Mouse (Mus musculus) MEL (cell line): ENCODE data around the gene Kcnk2. TPM values are rescaled to one million over a fixed set of nuclear protein-coding genes. Genes with fewer than 3 reads are reported as not detected.

Source experiments
- DNase-seq: peaks from one replicate; pipeline ENCODE4 v3.0.0; 2011; ENCODE audit warnings: low read depth, low spot score
- H3K27ac ChIP-seq: 2 replicates; pipeline ENCODE4 v1.5.1; 2012; ENCODE audit warnings: low read depth, mild to moderate bottlenecking, control low read depth, low read length, moderate library complexity; ENCODE audit not compliant: control insufficient read depth
- H3K27me3 ChIP-seq, 2 experiments: fragments of 150-350 bp in 1 of 2; sonication (generic) in 1 of 2; 2 replicates each; pipeline ENCODE4 v1.6.1; 2012; ENCODE audit warnings: low read length in 2 of 2, mild to moderate bottlenecking in 2 of 2, improper control_type of control experiment in 1 of 2, moderate library complexity in 1 of 2; ENCODE audit not compliant: insufficient read depth in 2 of 2, control insufficient read depth in 1 of 2
- H3K36me3 ChIP-seq, 2 experiments: 2 replicates each; pipeline ENCODE4 v1.6.1; 2012 to 2014; ENCODE audit warnings: low read length in 2 of 2, improper control_type of control experiment in 1 of 2, inconsistent platforms in 1 of 2, mild to moderate bottlenecking in 1 of 2; ENCODE audit not compliant: insufficient read depth in 2 of 2, control insufficient read depth in 1 of 2
- H3K4me1 ChIP-seq, 2 experiments: fragments of 150-350 bp in 1 of 2; sonication (generic) in 1 of 2; 2 replicates each; pipeline ENCODE4 v1.6.1; 2012; ENCODE audit warnings: low read length in 2 of 2, improper control_type of control experiment in 1 of 2, mild to moderate bottlenecking in 1 of 2; ENCODE audit not compliant: insufficient read depth in 2 of 2, control insufficient read depth in 1 of 2
- H3K4me3 ChIP-seq, 2 experiments: fragments of 150-350 bp in 1 of 2; sonication (generic) in 1 of 2; 2 replicates each; pipeline ENCODE4 v1.5.1; 2012; ENCODE audit warnings: low read depth in 2 of 2, low read length in 2 of 2, mild to moderate bottlenecking in 2 of 2, moderate library complexity in 2 of 2, control low read depth in 1 of 2, improper control_type of control experiment in 1 of 2; ENCODE audit not compliant: control insufficient read depth in 1 of 2, insufficient read depth in 1 of 2
- H3K79me2 ChIP-seq: 2 replicates; pipeline ENCODE4 v1.6.1; 2012; ENCODE audit warnings: mild to moderate bottlenecking, low read length, moderate library complexity; ENCODE audit not compliant: control insufficient read depth, poor library complexity, insufficient read depth
- H3K9ac ChIP-seq: 2 replicates; pipeline ENCODE4 v1.6.1; 2012; ENCODE audit warnings: low read depth, mild to moderate bottlenecking, control low read depth, low read length, moderate library complexity; ENCODE audit not compliant: control insufficient read depth, poor library complexity, severe bottlenecking
- H3K9me3 ChIP-seq: fragments of 150-350 bp; sonication (generic); replicated peaks from 2 replicates; pipeline ENCODE4 v1.6.1; 2012; ENCODE audit warnings: mild to moderate bottlenecking, low read length, improper control_type of control experiment, moderate library complexity; ENCODE audit not compliant: insufficient read depth
- CHD1 ChIP-seq: IDR thresholded peaks from 2 replicates; pipeline ENCODE4 v1.6.1; 2012; ENCODE audit warnings: low read depth, mild to moderate bottlenecking, inconsistent platforms, low read length, improper control_type of control experiment
- ELF1 ChIP-seq: IDR thresholded peaks from 2 replicates; pipeline ENCODE4 v1.6.1; 2014; ENCODE audit warnings: low read depth, mild to moderate bottlenecking, inconsistent platforms, low read length, improper control_type of control experiment, moderate library complexity
- EP300 ChIP-seq, 2 experiments: IDR thresholded peaks; 2 replicates each; pipeline ENCODE4 v1.6.1; 2011; ENCODE audit warnings: improper control_type of control experiment in 2 of 2, low read length in 2 of 2, low read depth in 1 of 2, mild to moderate bottlenecking in 1 of 2
- ETS1 ChIP-seq: IDR thresholded peaks from 2 replicates; pipeline ENCODE4 v1.6.1; 2012; ENCODE audit warnings: low read depth, mild to moderate bottlenecking, inconsistent platforms, low read length, improper control_type of control experiment, moderate library complexity
- GABPA ChIP-seq: IDR thresholded peaks from 2 replicates; pipeline ENCODE4 v1.6.1; 2012; ENCODE audit warnings: low read depth, mild to moderate bottlenecking, inconsistent platforms, low read length, improper control_type of control experiment, moderate library complexity
- GATA1 ChIP-seq: IDR thresholded peaks from 2 replicates; pipeline ENCODE4 v1.6.1; 2011; ENCODE audit warnings: low read depth, low read length, improper control_type of control experiment
- MAX ChIP-seq: IDR thresholded peaks from 2 replicates; pipeline ENCODE4 v1.6.1; 2011; ENCODE audit warnings: low read length, improper control_type of control experiment
- MAZ ChIP-seq: IDR thresholded peaks from 2 replicates; pipeline ENCODE4 v1.6.1; 2012; ENCODE audit warnings: low read depth, mild to moderate bottlenecking, inconsistent platforms, low read length, improper control_type of control experiment
- MEF2A ChIP-seq: IDR thresholded peaks from 2 replicates; pipeline ENCODE4 v1.6.1; 2014; ENCODE audit warnings: low read depth, mild to moderate bottlenecking, inconsistent platforms, low read length, improper control_type of control experiment; ENCODE audit not compliant: poor library complexity, insufficient replicate concordance, severe bottlenecking; ENCODE audit errors: extremely low read depth
- MXI1 ChIP-seq: IDR thresholded peaks from 2 replicates; pipeline ENCODE4 v1.6.1; 2011; ENCODE audit warnings: mild to moderate bottlenecking, low read depth, low read length, improper control_type of control experiment
- MYB ChIP-seq: IDR thresholded peaks from 2 replicates; pipeline ENCODE4 v1.6.1; 2011; ENCODE audit warnings: mild to moderate bottlenecking, low read depth, low read length, improper control_type of control experiment
- NRF1 ChIP-seq: IDR thresholded peaks from 2 replicates; pipeline ENCODE4 v1.6.1; 2014; ENCODE audit warnings: low read depth, mild to moderate bottlenecking, inconsistent platforms, low read length, improper control_type of control experiment, moderate library complexity; ENCODE audit not compliant: poor library complexity, insufficient read depth, severe bottlenecking
- POLR2A ChIP-seq, 2 experiments: IDR thresholded peaks; 2 replicates each; pipeline ENCODE4 v1.6.1; 2011 to 2012; ENCODE audit warnings: low read length in 2 of 2, mild to moderate bottlenecking in 2 of 2, control low read depth in 1 of 2, improper control_type of control experiment in 1 of 2, low read depth in 1 of 2, moderate library complexity in 1 of 2; ENCODE audit not compliant: control insufficient read depth in 1 of 2, insufficient read depth in 1 of 2, poor library complexity in 1 of 2
- POLR2AphosphoS2 ChIP-seq: IDR thresholded peaks from 2 replicates; pipeline ENCODE4 v1.6.1; 2011; ENCODE audit warnings: low read length, improper control_type of control experiment
- POLR2AphosphoS5 ChIP-seq: IDR thresholded peaks from 2 replicates; pipeline ENCODE4 v1.6.1; 2012; ENCODE audit warnings: low read depth, borderline replicate concordance, mild to moderate bottlenecking, inconsistent platforms, low read length, moderate library complexity, mixed read lengths
- RAD21 ChIP-seq: IDR thresholded peaks from 2 replicates; pipeline ENCODE4 v1.6.1; 2011; ENCODE audit warnings: mild to moderate bottlenecking, low read depth, low read length, improper control_type of control experiment
- RCOR1 ChIP-seq: IDR thresholded peaks from 2 replicates; pipeline ENCODE4 v1.6.1; 2012; ENCODE audit warnings: low read depth, mild to moderate bottlenecking, inconsistent platforms, low read length, improper control_type of control experiment
- SIN3A ChIP-seq: IDR thresholded peaks from 2 replicates; pipeline ENCODE4 v1.6.1; 2012; ENCODE audit warnings: low read length, improper control_type of control experiment, inconsistent platforms
- SMC3 ChIP-seq: IDR thresholded peaks from 2 replicates; pipeline ENCODE4 v1.6.1; 2011; ENCODE audit warnings: low read depth, low read length, improper control_type of control experiment
- TAL1 ChIP-seq: IDR thresholded peaks from 2 replicates; pipeline ENCODE4 v1.6.1; 2012; ENCODE audit warnings: mild to moderate bottlenecking, inconsistent platforms, low read length, moderate library complexity, mixed read lengths
- TBP ChIP-seq: IDR thresholded peaks from 2 replicates; pipeline ENCODE4 v1.8.0; 2011; ENCODE audit warnings: low read depth, low read length, improper control_type of control experiment
- UBTF ChIP-seq: IDR thresholded peaks from 2 replicates; pipeline ENCODE4 v1.6.1; 2012; ENCODE audit warnings: low read depth, mild to moderate bottlenecking, inconsistent platforms, low read length, improper control_type of control experiment, moderate library complexity, borderline replicate concordance; ENCODE audit not compliant: insufficient read depth
- ZKSCAN1 ChIP-seq: IDR thresholded peaks from 2 replicates; pipeline ENCODE4 v1.6.1; 2012; ENCODE audit warnings: low read depth, mild to moderate bottlenecking, inconsistent platforms, low read length, improper control_type of control experiment, moderate library complexity
- ZNF384 ChIP-seq: IDR thresholded peaks from 2 replicates; pipeline ENCODE4 v1.6.1; 2012; ENCODE audit warnings: low read depth, mild to moderate bottlenecking, inconsistent platforms, low read length, improper control_type of control experiment
- polyA plus RNA-seq, 2 experiments: library from polyadenylated mRNA; stranded (reverse) in 1 of 2; unstranded in 1 of 2; fragments of >175 nt in 1 of 2; fragments of >200 nt in 1 of 2; gene quantifications; 2 replicates each; pipeline versions ENCODE4 v1.2.1 to v1.2.4; 2012; ENCODE audit warnings: low replicate concordance in 2 of 2, low read depth in 1 of 2; ENCODE audit not compliant: insufficient read length in 2 of 2, insufficient read depth in 1 of 2, missing spikeins in 1 of 2
- total RNA-seq: library from RNA; depleted of rRNA; stranded (reverse); fragments of 300-350 nt; gene quantifications from 2 replicates; pipeline ENCODE4 v1.2.3, GENCODE M21; 2012

The Kcnk2 gene
- total and polyA plus RNA-seq, 3 experiments, result not detected

GRCm38 (mm10) chr1:189314495-189314894 is 87.6 kb downstream of the Kcnk2 start:
- no peaks in the 10 kb centered on the region for H3K9me3 ChIP-seq
- H3K9ac ChIP-seq, result no peak overlapping the region
- no peaks in the 10 kb centered on the region for H3K27me3 ChIP-seq
- TF ChIP-seq MXI1 (no peak), ELF1 (no peak), RCOR1 (no peak), MAX (no peak), POLR2A (IDR thresholded peaks at IDR 0.05; ENCODE audit: control insufficient read depth in 1 of 2, insufficient read depth in 1 of 2, low read depth in 1 of 2, low read length in 2 of 2, poor library complexity in 1 of 2) (no peak), MEF2A (no peak), POLR2AphosphoS2 (no peak), ZKSCAN1 (no peak), GATA1 (no peak), ETS1 (no peak), TAL1 (no peak), SMC3 (no peak), CHD1 (no peak), EP300 (IDR thresholded peaks at IDR 0.05; ENCODE audit: low read depth in 1 of 2, low read length in 2 of 2) (no peak), GABPA (no peak), TBP (no peak), MYB (no peak)
- no peak overlapping the region for H3K4me3 ChIP-seq
- DNase-seq, result no peak
- no peak overlapping the region for H3K27ac ChIP-seq
- no peaks in the 10 kb centered on the region for H3K36me3 ChIP-seq
- H3K79me2 ChIP-seq, result no peaks in the 10 kb centered on the region
- no peaks in the 10 kb centered on the region for H3K4me1 ChIP-seq

GRCm38 (mm10) chr1:189313750-189314149 is 88.3 kb downstream of the Kcnk2 start:
- Histone ChIP-seq H3K27me3 (no peaks in the 10 kb centered on the region), H3K9ac (no peak overlapping the region), H3K27ac (no peak overlapping the region), H3K9me3 (no peaks in the 10 kb centered on the region), H3K4me1 (no peaks in the 10 kb centered on the region), H3K4me3 (no peak overlapping the region), H3K79me2 (no peaks in the 10 kb centered on the region), H3K36me3 (no peaks in the 10 kb centered on the region)
- DNase-seq, result no peak
- TF ChIP-seq RAD21 (no peak), EP300 (IDR thresholded peaks at IDR 0.05; ENCODE audit: low read depth in 1 of 2, low read length in 2 of 2) (no peak), POLR2AphosphoS5 (no peak), MYB (no peak), ZNF384 (no peak), SIN3A (no peak), UBTF (no peak), NRF1 (no peak), MAZ (no peak), POLR2A (IDR thresholded peaks at IDR 0.05; ENCODE audit: control insufficient read depth in 1 of 2, insufficient read depth in 1 of 2, low read depth in 1 of 2, low read length in 2 of 2, poor library complexity in 1 of 2) (no peak), ELF1 (no peak)
